Mouse (Mus musculus): ENCODE measurements around the gene Ubac2. TPM values are rescaled to one million over a fixed set of nuclear protein-coding genes. Genes with fewer than 3 reads are reported as not detected.
A peak's percentile ranks its signal among the peaks of the same experiment; 100 is the strongest.

Gene Ubac2
- polyA plus RNA-seq, 1 experiment, result 21.6 TPM

- TF ChIP-seq POLR2A (IDR thresholded peaks at IDR 0.05; ENCODE audit: borderline replicate concordance, control insufficient read depth, low read depth, low read length) (no peak), CTCF (IDR thresholded peaks at IDR 0.05; ENCODE audit: control insufficient read depth, insufficient read depth, low read length) (no peak)
- under 1% methylated on average over 27 of the region's 27 CpGs for WGBS
- Histone ChIP-seq H3K4me3 (replicated peaks; ENCODE audit: control insufficient read depth, low read depth, low read length) (peak overlapping the region; percentile 96), H3K27ac (ENCODE audit: control insufficient read depth, insufficient read depth, low read depth, low read length, poor library complexity) (peak overlapping the region; percentile 84), H3K4me1 (ENCODE audit: control insufficient read depth, insufficient read depth, low read length) (peaks cover 3% of the 10 kb centered on the region)
Measured at GRCm38 (mm10) chr14:121878859-121879206, 413 bp downstream of the Ubac2 start.

DNA sequence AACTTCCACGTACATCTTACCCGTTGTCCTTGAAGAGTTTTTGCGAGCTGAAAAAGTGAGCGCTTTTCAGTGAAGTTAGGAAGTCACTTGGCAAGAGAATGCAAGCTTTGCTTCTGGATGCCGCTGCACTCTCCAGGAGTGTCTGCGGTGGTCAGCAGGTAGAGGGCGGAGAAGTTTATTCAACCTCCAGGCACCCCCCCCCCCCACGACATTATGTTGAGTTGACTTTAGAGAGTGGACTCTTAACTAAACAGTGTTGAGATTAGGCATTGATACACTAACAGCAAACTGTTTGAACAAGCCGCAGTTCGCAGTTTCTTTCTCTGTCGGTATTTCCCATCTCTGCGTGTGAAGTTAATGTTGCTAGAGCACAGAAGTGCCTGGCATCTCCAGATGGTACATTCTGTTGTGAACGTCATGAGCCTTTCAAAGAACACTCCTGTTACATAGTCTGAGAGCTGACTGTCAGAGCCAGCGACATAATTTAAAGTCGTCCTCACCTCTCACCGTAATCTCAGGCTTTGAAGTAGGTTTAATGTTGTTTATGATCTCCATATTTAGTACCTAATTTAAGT lies 933 bp downstream of the Ubac2 start:
- H3K27ac ChIP-seq (ENCODE audit: control insufficient read depth, insufficient read depth, low read depth, low read length, poor library complexity), result peak overlapping the region; percentile 84; the same call in 1 of the 2 replicates
- 11% methylated on average over 16 of the region's 16 CpGs for WGBS

DNA sequence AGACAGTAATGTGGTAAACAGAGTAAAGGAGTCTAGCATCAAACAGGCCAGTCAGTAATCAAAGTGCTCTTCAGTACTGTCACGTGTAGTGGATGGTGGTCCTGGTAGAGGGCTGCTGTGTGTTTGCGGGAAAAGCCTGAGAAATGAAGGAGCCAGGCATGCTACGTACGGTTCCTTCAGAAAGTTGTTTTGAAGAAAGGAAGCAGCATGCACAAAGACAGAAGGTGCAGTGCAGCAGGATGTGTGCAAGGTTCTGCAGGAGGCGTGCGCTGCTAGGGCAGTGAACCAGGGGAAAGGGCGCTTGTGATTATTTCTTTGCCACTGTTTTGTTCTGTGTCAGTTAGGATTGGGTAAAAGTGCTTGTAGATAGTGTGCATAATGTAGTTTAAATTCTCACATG lies 2.8 kb downstream of the Ubac2 start:
- H3K27ac ChIP-seq (ENCODE audit: control insufficient read depth, insufficient read depth, low read depth, low read length, poor library complexity), result no peak overlapping the region
- 76% methylated on average over 7 of the region's 7 CpGs for WGBS
- TF ChIP-seq POLR2A (IDR thresholded peaks at IDR 0.05; ENCODE audit: borderline replicate concordance, control insufficient read depth, low read depth, low read length), result no peak
- no peak for TF ChIP-seq CTCF (IDR thresholded peaks at IDR 0.05; ENCODE audit: control insufficient read depth, insufficient read depth, low read length)
- H3K4me1 ChIP-seq (ENCODE audit: control insufficient read depth, insufficient read depth, low read length), result peaks cover 1% of the 10 kb centered on the region
- no peak overlapping the region for H3K4me3 ChIP-seq (replicated peaks; ENCODE audit: control insufficient read depth, low read depth, low read length)

More for the DNA sequence above, 933 bp downstream of the Ubac2 start:
- peak overlapping the region; percentile 96 for H3K4me3 ChIP-seq (replicated peaks; ENCODE audit: control insufficient read depth, low read depth, low read length)
- no peak for TF ChIP-seq CTCF (IDR thresholded peaks at IDR 0.05; ENCODE audit: control insufficient read depth, insufficient read depth, low read length)
- no peak for TF ChIP-seq POLR2A (IDR thresholded peaks at IDR 0.05; ENCODE audit: borderline replicate concordance, control insufficient read depth, low read depth, low read length)
- peaks cover 3% of the 10 kb centered on the region for H3K4me1 ChIP-seq (ENCODE audit: control insufficient read depth, insufficient read depth, low read length)

GRCm38 (mm10) chr14:121884150-121884797 lies 5.9 kb downstream of the Ubac2 start:
- no peak overlapping the region for H3K27ac ChIP-seq (ENCODE audit: control insufficient read depth, insufficient read depth, low read depth, low read length, poor library complexity)

GRCm38 (mm10) chr14:121893747-121894146 lies 15.3 kb downstream of the Ubac2 start:
- Histone ChIP-seq H3K27ac (ENCODE audit: control insufficient read depth, insufficient read depth, low read depth, low read length, poor library complexity) (no peak overlapping the region), H3K4me1 (ENCODE audit: control insufficient read depth, insufficient read depth, low read length) (no peaks in the 10 kb centered on the region; the same call in 1 of the 2 replicates), H3K4me3 (replicated peaks; ENCODE audit: control insufficient read depth, low read depth, low read length) (no peak overlapping the region)
- TF ChIP-seq CTCF (IDR thresholded peaks at IDR 0.05; ENCODE audit: control insufficient read depth, insufficient read depth, low read length), result no peak
- TF ChIP-seq POLR2A (IDR thresholded peaks at IDR 0.05; ENCODE audit: borderline replicate concordance, control insufficient read depth, low read depth, low read length), result no peak
- 87% methylated on average over 6 of the region's 6 CpGs for WGBS

More at GRCm38 (mm10) chr14:121884150-121884797, 5.9 kb downstream of the Ubac2 start:
- 72% methylated on average over 6 of the region's 6 CpGs for WGBS
- TF ChIP-seq POLR2A (IDR thresholded peaks at IDR 0.05; ENCODE audit: borderline replicate concordance, control insufficient read depth, low read depth, low read length) (no peak), CTCF (IDR thresholded peaks at IDR 0.05; ENCODE audit: control insufficient read depth, insufficient read depth, low read length) (no peak)
- peaks cover 1% of the 10 kb centered on the region for H3K4me1 ChIP-seq (ENCODE audit: control insufficient read depth, insufficient read depth, low read length)
- no peak overlapping the region for H3K4me3 ChIP-seq (replicated peaks; ENCODE audit: control insufficient read depth, low read depth, low read length)

DNA sequence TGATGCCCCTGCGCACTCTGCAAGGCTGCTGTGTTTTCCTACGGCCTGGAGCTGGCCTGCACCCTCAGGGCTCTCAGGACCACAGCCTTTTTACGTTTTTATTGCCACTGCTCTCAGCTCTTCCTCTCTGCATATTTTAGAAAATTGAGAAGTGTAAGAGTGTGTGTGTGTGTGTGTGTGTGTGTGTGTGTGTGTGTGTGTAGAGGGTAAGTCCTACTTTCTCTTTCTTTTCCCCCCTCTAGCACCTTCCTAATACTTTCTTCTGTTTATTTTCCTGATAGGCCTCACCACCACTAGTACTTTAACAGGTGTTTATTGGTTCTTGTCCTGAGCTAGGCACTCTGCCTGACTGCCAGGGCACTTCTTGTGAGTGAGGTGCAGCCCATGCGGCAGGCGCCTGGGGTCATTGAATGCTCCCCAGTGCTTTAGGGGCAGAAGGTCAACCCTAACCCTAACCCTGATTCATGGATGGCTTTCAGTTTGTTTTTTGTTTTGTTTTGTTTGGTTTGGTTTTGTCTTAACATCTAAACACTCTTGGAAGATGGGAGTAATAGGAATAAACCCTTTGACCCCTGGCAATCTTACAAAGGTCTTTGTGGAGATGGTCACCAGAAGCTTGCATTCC lies 16.2 kb downstream of the Ubac2 start:
- Histone ChIP-seq H3K4me3 (replicated peaks; ENCODE audit: control insufficient read depth, low read depth, low read length) (no peak overlapping the region), H3K4me1 (ENCODE audit: control insufficient read depth, insufficient read depth, low read length) (no peaks in the 10 kb centered on the region; the same call in 1 of the 2 replicates), H3K27ac (ENCODE audit: control insufficient read depth, insufficient read depth, low read depth, low read length, poor library complexity) (no peak overlapping the region)
- TF ChIP-seq POLR2A (IDR thresholded peaks at IDR 0.05; ENCODE audit: borderline replicate concordance, control insufficient read depth, low read depth, low read length), result no peak
- no peak for TF ChIP-seq CTCF (IDR thresholded peaks at IDR 0.05; ENCODE audit: control insufficient read depth, insufficient read depth, low read length)
- 61% methylated on average over 5 of the region's 5 CpGs for WGBS

- Histone ChIP-seq H3K4me1 (ENCODE audit: control insufficient read depth, insufficient read depth, low read length) (no peaks in the 10 kb centered on the region; the same call in 1 of the 2 replicates), H3K27ac (ENCODE audit: control insufficient read depth, insufficient read depth, low read depth, low read length, poor library complexity) (no peak overlapping the region), H3K4me3 (replicated peaks; ENCODE audit: control insufficient read depth, low read depth, low read length) (no peak overlapping the region)
- WGBS, result 76% methylated on average over 4 of the region's 4 CpGs
- TF ChIP-seq POLR2A (IDR thresholded peaks at IDR 0.05; ENCODE audit: borderline replicate concordance, control insufficient read depth, low read depth, low read length) (no peak), CTCF (IDR thresholded peaks at IDR 0.05; ENCODE audit: control insufficient read depth, insufficient read depth, low read length) (no peak)
Measured at GRCm38 (mm10) chr14:121895316-121895715, 16.9 kb downstream of the Ubac2 start.

Data from bone marrow, adult 2 months (tissue).